Mouse (Mus musculus): ENCODE measurements at regions not wholly inside any gene's neighbourhood (a gene's known extent, or its start where the extent isn't known, plus 50 kb on each side); places are given as distances from the start of the nearest gene placed in this dataset.

GRCm38 (mm10) chr6:112119180-112119579 is 154.4 kb upstream of the Lmcd1 start:
- Histone ChIP-seq H3K79me2 (ENCODE audit: control insufficient read depth, insufficient read depth) (no peaks in the 10 kb centered on the region), H3K4me2 (ENCODE audit: low read depth) (no peak overlapping the region), H3K4me3 (no peak overlapping the region), H3ac (ENCODE audit: control insufficient read depth, insufficient read length) (no peak overlapping the region), H3K36me3 (ENCODE audit: control insufficient read depth, insufficient read depth) (no peaks in the 10 kb centered on the region), H3K27me3 (ENCODE audit: control insufficient read depth, insufficient read depth, insufficient read length) (no peaks in the 10 kb centered on the region)
- TF ChIP-seq CEBPB (IDR thresholded peaks at IDR 0.05; ENCODE audit: insufficient read depth, poor library complexity, severe bottlenecking): no peak
- TF ChIP-seq MYOD1 (IDR thresholded peaks at IDR 0.05; ENCODE audit: control insufficient read depth in 1 of 3, insufficient read length in 2 of 3, low read depth in 2 of 3): no peak
- TF ChIP-seq MAX (IDR thresholded peaks at IDR 0.05; ENCODE audit: low read depth): no peak
- no peak for TF ChIP-seq E2F4 (IDR thresholded peaks at IDR 0.05; ENCODE audit: insufficient read depth)
- TF ChIP-seq POLR2A (IDR thresholded peaks at IDR 0.05; ENCODE audit: insufficient read length, low read depth): no peak
- TF ChIP-seq SRF (IDR thresholded peaks at IDR 0.05; ENCODE audit: control insufficient read depth, insufficient read length, low read depth): no peak

- Histone ChIP-seq H3K79me2 (ENCODE audit: control insufficient read depth, insufficient read depth) (no peaks in the 10 kb centered on the region), H3K4me3 (no peak overlapping the region), H3ac (ENCODE audit: control insufficient read depth, insufficient read length) (no peak overlapping the region), H3K4me2 (ENCODE audit: low read depth) (no peak overlapping the region), H3K27me3 (ENCODE audit: control insufficient read depth, insufficient read depth, insufficient read length) (no peaks in the 10 kb centered on the region), H3K36me3 (ENCODE audit: control insufficient read depth, insufficient read depth) (no peaks in the 10 kb centered on the region)
- TF ChIP-seq REST (IDR thresholded peaks at IDR 0.05; ENCODE audit: insufficient read depth, insufficient read length): no peak
- no peak for TF ChIP-seq SRF (IDR thresholded peaks at IDR 0.05; ENCODE audit: control insufficient read depth, insufficient read length, low read depth)
- no peak for TF ChIP-seq TCF12 (IDR thresholded peaks at IDR 0.05; ENCODE audit: insufficient read depth, poor library complexity, severe bottlenecking)
- no peak for TF ChIP-seq POLR2AphosphoS2 (IDR thresholded peaks at IDR 0.05; ENCODE audit: insufficient read length, low read depth)
These were observed 140.0 kb upstream of the Lmcd1 start for GRCm38 (mm10) chr6:112133522-112133921.

GRCm38 (mm10) chr6:112152535-112153364 is 120.8 kb upstream of the Lmcd1 start:
- Histone ChIP-seq H3K4me3 (no peak overlapping the region), H3K4me2 (ENCODE audit: low read depth) (no peak overlapping the region), H3K79me2 (ENCODE audit: control insufficient read depth, insufficient read depth) (no peaks in the 10 kb centered on the region), H3ac (ENCODE audit: control insufficient read depth, insufficient read length) (no peak overlapping the region), H3K27me3 (ENCODE audit: control insufficient read depth, insufficient read depth, insufficient read length) (no peaks in the 10 kb centered on the region), H3K36me3 (ENCODE audit: control insufficient read depth, insufficient read depth) (no peaks in the 10 kb centered on the region)
- TF ChIP-seq USF1 (IDR thresholded peaks at IDR 0.05; ENCODE audit: low read depth) (no peak), MYOG (IDR thresholded peaks at IDR 0.05; ENCODE audit: control insufficient read depth in 1 of 3, insufficient read depth in 1 of 3, insufficient read length in 2 of 3, low read depth in 2 of 3) (no peak)

GRCm38 (mm10) chr6:112167487-112167886 is 106.1 kb upstream of the Lmcd1 start:
- Histone ChIP-seq H3K79me2 (ENCODE audit: control insufficient read depth, insufficient read depth) (no peaks in the 10 kb centered on the region), H3K4me2 (ENCODE audit: low read depth) (no peak overlapping the region), H3K4me3 (no peak overlapping the region), H3K27me3 (ENCODE audit: control insufficient read depth, insufficient read depth, insufficient read length) (no peaks in the 10 kb centered on the region), H3ac (ENCODE audit: control insufficient read depth, insufficient read length) (no peak overlapping the region), H3K36me3 (ENCODE audit: control insufficient read depth, insufficient read depth) (no peaks in the 10 kb centered on the region)
- TF ChIP-seq SRF (IDR thresholded peaks at IDR 0.05; ENCODE audit: control insufficient read depth, insufficient read length, low read depth) (no peak), TCF12 (IDR thresholded peaks at IDR 0.05; ENCODE audit: insufficient read depth, poor library complexity, severe bottlenecking) (no peak), MAX (IDR thresholded peaks at IDR 0.05; ENCODE audit: low read depth) (no peak), E2F4 (IDR thresholded peaks at IDR 0.05; ENCODE audit: insufficient read depth) (no peak), USF1 (IDR thresholded peaks at IDR 0.05; ENCODE audit: low read depth) (no peak), TCF3 (IDR thresholded peaks at IDR 0.05; ENCODE audit: insufficient read length, low read depth) (no peak), MYOG (IDR thresholded peaks at IDR 0.05; ENCODE audit: control insufficient read depth in 1 of 3, insufficient read depth in 1 of 3, insufficient read length in 2 of 3, low read depth in 2 of 3) (no peak), CEBPB (IDR thresholded peaks at IDR 0.05; ENCODE audit: insufficient read depth, poor library complexity, severe bottlenecking) (no peak), MYOD1 (IDR thresholded peaks at IDR 0.05; ENCODE audit: control insufficient read depth in 1 of 3, insufficient read length in 2 of 3, low read depth in 2 of 3) (no peak), REST (IDR thresholded peaks at IDR 0.05; ENCODE audit: insufficient read depth, insufficient read length) (no peak), POLR2A (IDR thresholded peaks at IDR 0.05; ENCODE audit: insufficient read length, low read depth) (no peak), POLR2AphosphoS2 (IDR thresholded peaks at IDR 0.05; ENCODE audit: insufficient read length, low read depth) (no peak)

- no peak for TF ChIP-seq MYOD1 (IDR thresholded peaks at IDR 0.05; ENCODE audit: control insufficient read depth in 1 of 3, insufficient read length in 2 of 3, low read depth in 2 of 3)
- no peak for TF ChIP-seq MYOG (IDR thresholded peaks at IDR 0.05; ENCODE audit: control insufficient read depth in 1 of 3, insufficient read depth in 1 of 3, insufficient read length in 2 of 3, low read depth in 2 of 3)
- no peak for TF ChIP-seq USF1 (IDR thresholded peaks at IDR 0.05; ENCODE audit: low read depth)
- no peak for TF ChIP-seq E2F4 (IDR thresholded peaks at IDR 0.05; ENCODE audit: insufficient read depth)
- TF ChIP-seq CEBPB (IDR thresholded peaks at IDR 0.05; ENCODE audit: insufficient read depth, poor library complexity, severe bottlenecking): no peak
- no peak for TF ChIP-seq SRF (IDR thresholded peaks at IDR 0.05; ENCODE audit: control insufficient read depth, insufficient read length, low read depth)
- TF ChIP-seq POLR2AphosphoS2 (IDR thresholded peaks at IDR 0.05; ENCODE audit: insufficient read length, low read depth): no peak
- no peak for TF ChIP-seq TCF12 (IDR thresholded peaks at IDR 0.05; ENCODE audit: insufficient read depth, poor library complexity, severe bottlenecking)
- no peak for TF ChIP-seq POLR2A (IDR thresholded peaks at IDR 0.05; ENCODE audit: insufficient read length, low read depth)
- H3K79me2 ChIP-seq (ENCODE audit: control insufficient read depth, insufficient read depth): no peaks in the 10 kb centered on the region
These were observed 97.2 kb upstream of the Lmcd1 start for GRCm38 (mm10) chr6:112176344-112176743.

More at GRCm38 (mm10) chr6:112176344-112176743, 97.2 kb upstream of the Lmcd1 start:
- Histone ChIP-seq H3K4me2 (ENCODE audit: low read depth) (no peak overlapping the region), H3ac (ENCODE audit: control insufficient read depth, insufficient read length) (no peak overlapping the region), H3K36me3 (ENCODE audit: control insufficient read depth, insufficient read depth) (no peaks in the 10 kb centered on the region), H3K4me3 (no peak overlapping the region), H3K27me3 (ENCODE audit: control insufficient read depth, insufficient read depth, insufficient read length) (no peaks in the 10 kb centered on the region)
